Mouse (Mus musculus): ENCODE data around the gene Otulin.

The Otulin gene

GRCm38 (mm10) chr15:27613255-27613654 is 17.2 kb downstream of the Otulin start:
- no peak for DNase-seq (ENCODE audit: low spot score)

GRCm38 (mm10) chr15:27612533-27613221 is 17.8 kb downstream of the Otulin start:
- peak; percentile 89 for DNase-seq (ENCODE audit: low spot score)

- DNase-seq (ENCODE audit: low spot score), result no peak
Observed at GRCm38 (mm10) chr15:27609554-27609953, 20.9 kb downstream of the Otulin start.

- no peak for DNase-seq (ENCODE audit: low spot score)
Observed at GRCm38 (mm10) chr15:27605252-27605651, 25.2 kb downstream of the Otulin start.

GRCm38 (mm10) chr15:27604558-27604957 is 25.9 kb downstream of the Otulin start:
- no peak for DNase-seq (ENCODE audit: low spot score)

- no peak for DNase-seq (ENCODE audit: low spot score)
Observed at GRCm38 (mm10) chr15:27600524-27600923, 30.0 kb downstream of the Otulin start.

- DNase-seq (ENCODE audit: low spot score), result no peak
Observed at GRCm38 (mm10) chr15:27598786-27599385, 31.6 kb downstream of the Otulin start.

- no peak for DNase-seq (ENCODE audit: low spot score)
Observed at GRCm38 (mm10) chr15:27597516-27597915, 33.0 kb downstream of the Otulin start.

- DNase-seq (ENCODE audit: low spot score), result no peak
Observed at GRCm38 (mm10) chr15:27596463-27597140, 33.9 kb downstream of the Otulin start.

- DNase-seq (ENCODE audit: low spot score), result no peak
Observed at GRCm38 (mm10) chr15:27595560-27595959, 34.9 kb downstream of the Otulin start.

- DNase-seq (ENCODE audit: low spot score), result no peak
Observed at GRCm38 (mm10) chr15:27594973-27595372, 35.5 kb downstream of the Otulin start.

GRCm38 (mm10) chr15:27593717-27594116 is 36.8 kb downstream of the Otulin start:
- DNase-seq (ENCODE audit: low spot score), result peak; percentile 55

GRCm38 (mm10) chr15:27592620-27593320 is 37.7 kb downstream of the Otulin start:
- DNase-seq (ENCODE audit: low spot score), result no peak

GRCm38 (mm10) chr15:27590812-27591211 is 39.7 kb downstream of the Otulin start:
- DNase-seq (ENCODE audit: low spot score), result no peak

- DNase-seq (ENCODE audit: low spot score), result no peak
Observed at GRCm38 (mm10) chr15:27588087-27588826, 42.2 kb downstream of the Otulin start.

- no peak for DNase-seq (ENCODE audit: low spot score)
Observed at GRCm38 (mm10) chr15:27586093-27586480, 44.4 kb downstream of the Otulin start.

GRCm38 (mm10) chr15:27585466-27586092 is 44.9 kb downstream of the Otulin start:
- no peak for DNase-seq (ENCODE audit: low spot score)

- DNase-seq (ENCODE audit: low spot score), result no peak
Observed at GRCm38 (mm10) chr15:27583620-27584019, 46.9 kb downstream of the Otulin start.

GRCm38 (mm10) chr15:27583042-27583441 is 47.5 kb downstream of the Otulin start:
- DNase-seq (ENCODE audit: low spot score), result peak; percentile 56

- peak; percentile 47 for DNase-seq (ENCODE audit: low spot score)
Observed at GRCm38 (mm10) chr15:27582428-27582827, 48.1 kb downstream of the Otulin start.

GRCm38 (mm10) chr15:27581640-27582039 is 48.9 kb downstream of the Otulin start:
- DNase-seq (ENCODE audit: low spot score), result peak; percentile 70
